Mouse (Mus musculus) monocyte, adult 2 months (primary cell): ENCODE results near the gene Lpcat1.
A peak's percentile ranks its signal among the peaks of the same experiment; 100 is the strongest.

ENCODE experiments used
- DNase-seq, 2 experiments: peaks; one replicate each; pipeline ENCODE4 v3.0.0; 2022; ENCODE audit warnings: low spot score in 2 of 2, low read depth in 1 of 2

Lpcat1 gene

DNA sequence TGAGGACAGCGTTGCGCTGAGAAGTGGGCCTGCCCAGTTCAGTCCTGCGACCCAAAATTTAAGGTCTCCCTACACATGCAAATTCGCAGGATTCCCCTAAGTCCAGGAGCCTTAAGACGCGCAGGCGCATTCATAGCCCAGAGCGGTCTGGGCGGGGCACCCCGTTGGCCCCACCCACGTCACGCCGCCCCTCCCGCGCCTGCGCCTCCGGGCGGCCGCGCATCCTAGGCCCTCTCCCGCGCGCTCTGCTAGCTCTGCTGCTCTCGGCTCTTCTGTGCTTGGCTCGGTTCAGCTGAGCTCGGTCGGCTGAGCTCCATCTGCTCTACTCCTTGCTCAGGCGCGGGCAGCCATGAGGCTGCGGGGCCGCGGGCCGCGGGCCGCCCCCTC, at the start of gene Lpcat1:
Gene Lpcat1, plus strand, starts transcription at position 164 of the 387 bp plus-strand sequence.
- DNase-seq = peak; percentile 29 to 74

DNA sequence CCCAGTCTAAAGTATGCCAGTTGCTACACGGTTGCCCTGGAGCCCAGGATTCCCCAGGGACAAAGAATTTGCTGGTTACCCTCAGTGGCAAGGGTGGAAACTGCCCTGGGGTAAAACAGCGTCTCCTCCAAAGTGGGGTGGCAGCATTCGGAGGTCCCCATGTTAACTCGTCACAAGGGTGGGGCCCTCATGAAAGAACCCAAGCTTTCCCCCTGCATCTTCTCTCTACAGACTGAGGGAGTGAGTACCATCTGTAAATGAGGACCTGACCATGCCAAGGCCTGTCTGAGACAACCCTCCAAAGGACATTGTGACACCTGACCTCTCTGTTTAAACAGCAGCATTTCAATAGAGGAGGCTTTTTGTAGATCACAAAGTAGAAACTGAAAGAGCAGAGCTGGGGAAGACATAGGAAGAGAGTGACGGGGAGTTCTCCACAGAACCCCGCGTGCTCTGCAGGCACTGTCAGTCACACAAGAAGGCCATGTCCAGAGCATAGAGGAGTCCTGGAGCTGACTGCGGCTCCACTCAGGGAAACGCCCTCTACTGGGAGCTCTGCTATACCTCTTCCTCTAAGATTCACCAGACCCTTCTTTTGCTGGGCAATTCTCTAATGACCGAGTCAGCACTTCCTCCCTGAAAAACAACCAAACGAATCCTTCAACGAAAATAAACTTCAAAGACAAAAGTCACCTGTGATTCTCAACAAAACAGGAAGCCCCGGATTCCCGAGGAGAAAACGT, 49.3 kb upstream of the Lpcat1 start:
- DNase-seq = no peak

DNA sequence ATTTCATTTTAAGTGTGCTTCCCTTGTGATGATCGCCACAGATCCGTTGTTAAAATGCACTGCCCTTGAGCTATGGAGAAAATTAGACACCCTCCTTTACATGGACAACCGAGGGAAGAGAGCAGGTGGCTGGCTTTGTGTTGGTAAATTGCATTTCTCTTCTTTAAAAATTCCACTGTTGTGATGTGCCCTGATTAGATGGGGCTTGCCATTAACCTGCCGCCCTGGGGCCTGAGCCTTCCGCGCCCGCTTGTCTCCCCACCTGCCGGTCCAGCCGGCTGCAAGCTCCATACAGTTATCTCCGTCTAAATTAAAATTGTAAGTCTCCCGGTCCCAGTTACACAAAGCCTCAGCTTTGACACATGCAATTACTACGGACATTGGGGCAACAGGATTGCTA, 48.7 kb upstream of the Lpcat1 start:
- no peak for DNase-seq

DNA sequence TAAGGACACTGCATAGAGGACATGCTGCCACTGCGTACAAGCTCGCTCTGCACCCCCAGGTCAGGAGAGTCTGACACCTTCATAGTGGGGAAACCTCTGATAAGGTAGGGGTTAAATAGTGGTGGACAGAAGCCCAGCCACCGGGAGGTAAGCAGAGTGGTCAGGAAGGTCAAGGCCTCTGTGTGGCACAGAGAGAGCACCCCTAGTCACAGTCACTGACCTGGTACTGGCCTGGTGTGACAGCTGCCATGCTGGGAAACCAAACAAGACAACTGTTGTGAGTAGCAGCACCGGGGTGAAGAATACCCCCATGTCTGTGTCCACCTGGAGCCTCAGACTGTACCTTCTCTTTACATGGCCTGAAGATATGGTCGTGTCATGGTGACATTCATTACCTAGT, 47.8 kb upstream of the Lpcat1 start:
- DNase-seq = no peak

DNA sequence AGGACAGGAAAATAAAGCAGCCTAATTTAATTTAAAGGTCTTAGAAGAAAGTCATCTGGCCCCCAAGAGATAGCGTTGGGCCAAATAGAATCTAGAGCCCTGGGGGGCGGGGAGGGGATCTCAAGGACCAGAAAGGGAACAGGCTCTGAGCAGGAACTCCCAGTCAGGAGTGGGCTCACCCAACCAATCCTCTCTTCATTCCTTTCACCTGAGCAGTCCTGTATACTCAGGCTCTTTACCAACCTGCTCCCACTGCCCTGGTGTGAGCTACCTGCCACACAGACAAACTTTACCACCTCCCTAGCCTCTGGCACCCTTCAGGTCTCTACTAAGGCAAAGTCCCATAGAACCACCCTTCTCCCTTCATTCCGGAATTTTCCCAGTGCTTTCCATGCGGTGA, 44.0 kb upstream of the Lpcat1 start:
- DNase-seq = no peak

DNA sequence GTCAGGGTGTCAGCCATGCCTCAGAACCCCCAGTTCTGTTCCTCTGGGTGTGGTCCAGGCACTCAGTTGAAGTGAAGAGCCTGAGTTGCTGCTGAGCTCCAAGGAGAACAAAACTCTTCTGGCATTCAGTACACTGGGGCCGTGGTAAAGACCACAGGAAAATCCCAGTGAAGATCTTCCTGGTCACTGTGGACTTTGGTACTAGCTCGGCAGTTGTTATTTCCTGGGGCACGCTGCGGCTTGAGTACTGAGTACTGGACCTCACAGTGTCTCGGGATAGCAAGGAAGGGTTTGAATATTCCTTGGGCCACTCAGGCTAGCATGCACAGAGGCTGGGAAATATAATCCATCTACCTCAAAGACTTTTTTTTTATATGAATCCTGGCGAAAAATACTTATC, 42.0 kb upstream of the Lpcat1 start:
- no peak for DNase-seq

DNA sequence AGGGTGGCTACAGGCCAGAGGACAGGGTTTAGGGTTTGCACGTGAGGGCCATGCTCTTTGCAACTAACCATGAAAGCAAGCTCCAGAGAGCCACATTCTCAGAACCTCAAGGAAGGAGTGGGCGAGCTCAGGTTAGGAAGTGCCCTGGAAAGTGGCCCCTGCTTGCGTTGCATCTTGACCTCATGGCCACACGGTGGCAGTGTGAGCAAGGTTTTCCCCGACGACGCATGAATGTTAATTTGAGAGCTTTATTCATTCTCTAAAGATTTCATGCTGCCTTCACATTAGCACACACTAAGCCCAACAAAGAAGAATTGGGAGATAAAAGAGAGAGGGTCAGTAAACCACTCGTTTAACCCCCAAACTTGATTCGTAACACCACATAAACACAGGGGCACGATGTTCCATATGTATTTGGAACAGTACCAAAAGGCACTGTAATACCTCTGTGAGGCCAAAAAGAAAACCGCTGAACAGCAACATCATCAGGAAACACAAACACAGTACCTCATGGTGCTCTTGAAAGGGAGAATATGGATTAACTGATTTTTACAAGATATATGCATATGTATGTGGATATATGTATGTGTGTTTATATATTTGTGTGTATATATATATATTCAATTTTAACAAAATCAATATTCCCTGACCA, 41.0 kb upstream of the Lpcat1 start:
- DNase-seq = peak; percentile 22 to 39

DNA sequence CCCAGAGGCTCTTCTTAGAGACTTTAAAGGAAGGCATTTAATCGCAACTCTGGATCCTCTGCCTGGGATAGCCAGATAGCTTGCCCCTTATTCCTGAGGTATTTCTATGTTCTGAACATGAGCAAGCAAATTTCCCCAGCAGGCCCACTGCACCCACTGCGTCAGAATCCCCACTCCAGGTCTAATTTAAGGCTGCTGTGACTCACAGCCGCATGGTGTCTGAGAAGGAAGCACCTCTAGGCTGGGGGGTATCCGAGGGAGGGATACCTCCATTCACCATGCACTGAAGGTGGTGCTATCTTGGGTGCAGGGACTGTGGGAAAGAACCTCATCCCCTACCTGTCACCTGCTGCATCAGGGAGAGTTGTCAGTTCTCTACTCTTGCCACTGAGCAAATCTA, 40.4 kb upstream of the Lpcat1 start:
- no peak for DNase-seq

DNA sequence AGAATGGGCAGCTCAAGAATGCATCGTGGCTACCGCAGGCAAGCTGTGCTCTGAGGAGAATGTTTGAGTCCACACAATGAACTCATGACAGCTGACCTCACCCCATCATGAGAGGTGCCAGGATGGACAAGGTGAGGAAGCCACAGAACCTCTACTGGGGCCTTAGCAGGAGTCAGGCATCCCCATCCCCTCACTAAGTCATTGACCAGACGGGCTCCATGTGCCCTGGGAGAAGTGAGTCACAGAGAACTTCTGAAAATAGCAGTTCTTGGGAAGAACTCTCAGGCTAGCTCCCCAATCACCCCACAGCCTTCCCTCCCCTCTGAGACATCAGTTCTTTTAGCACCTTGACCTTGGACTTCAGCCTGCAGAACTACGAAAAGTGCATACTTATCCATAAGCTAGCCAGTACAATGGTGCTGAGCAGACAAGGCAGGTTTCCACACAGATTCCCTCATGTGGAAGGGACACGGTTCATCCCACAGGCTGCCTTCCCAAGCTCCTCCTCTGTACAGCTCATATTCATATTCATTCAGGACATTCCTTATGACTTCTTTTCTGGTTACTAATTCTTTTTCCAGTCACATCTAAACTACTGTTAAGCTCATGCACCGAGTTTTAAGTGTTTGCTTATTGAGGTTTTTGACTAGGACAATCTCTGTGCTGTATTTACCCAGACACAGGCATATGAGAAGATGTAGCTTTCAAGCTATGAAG, 37.2 kb upstream of the Lpcat1 start:
- no peak for DNase-seq

DNA sequence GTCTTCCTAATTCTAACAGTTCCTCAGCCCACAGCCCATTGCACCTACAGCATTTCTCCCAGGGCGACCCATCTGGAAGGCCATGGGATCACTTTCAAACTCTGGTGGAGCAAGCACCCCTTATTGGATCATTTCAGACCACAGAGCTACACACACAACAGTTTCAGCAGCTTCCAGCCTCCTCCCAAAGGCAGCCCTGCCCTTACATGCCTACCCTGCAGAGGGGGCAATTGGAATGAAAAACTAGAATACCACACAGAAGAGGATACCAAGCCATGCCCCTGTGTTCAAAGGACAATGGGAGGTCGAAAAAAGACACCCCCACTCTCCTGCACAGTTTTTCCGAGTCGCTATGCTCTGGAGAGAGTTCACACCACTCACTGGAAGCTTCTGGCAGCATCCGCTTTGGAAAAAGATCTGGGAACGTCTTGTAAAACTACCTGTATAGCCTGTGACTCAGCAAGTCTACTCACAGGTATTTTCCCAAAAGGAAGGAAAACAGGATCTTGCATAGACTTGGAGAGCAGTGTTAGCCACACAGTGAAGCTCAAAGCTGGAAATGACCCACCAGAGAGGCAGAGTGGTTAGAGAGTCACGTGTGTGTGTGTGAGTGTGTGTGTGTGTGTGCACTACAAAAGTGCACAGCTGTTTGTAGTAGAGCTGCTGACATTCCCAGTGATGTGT, 34.4 kb upstream of the Lpcat1 start:
- DNase-seq = no peak

DNA sequence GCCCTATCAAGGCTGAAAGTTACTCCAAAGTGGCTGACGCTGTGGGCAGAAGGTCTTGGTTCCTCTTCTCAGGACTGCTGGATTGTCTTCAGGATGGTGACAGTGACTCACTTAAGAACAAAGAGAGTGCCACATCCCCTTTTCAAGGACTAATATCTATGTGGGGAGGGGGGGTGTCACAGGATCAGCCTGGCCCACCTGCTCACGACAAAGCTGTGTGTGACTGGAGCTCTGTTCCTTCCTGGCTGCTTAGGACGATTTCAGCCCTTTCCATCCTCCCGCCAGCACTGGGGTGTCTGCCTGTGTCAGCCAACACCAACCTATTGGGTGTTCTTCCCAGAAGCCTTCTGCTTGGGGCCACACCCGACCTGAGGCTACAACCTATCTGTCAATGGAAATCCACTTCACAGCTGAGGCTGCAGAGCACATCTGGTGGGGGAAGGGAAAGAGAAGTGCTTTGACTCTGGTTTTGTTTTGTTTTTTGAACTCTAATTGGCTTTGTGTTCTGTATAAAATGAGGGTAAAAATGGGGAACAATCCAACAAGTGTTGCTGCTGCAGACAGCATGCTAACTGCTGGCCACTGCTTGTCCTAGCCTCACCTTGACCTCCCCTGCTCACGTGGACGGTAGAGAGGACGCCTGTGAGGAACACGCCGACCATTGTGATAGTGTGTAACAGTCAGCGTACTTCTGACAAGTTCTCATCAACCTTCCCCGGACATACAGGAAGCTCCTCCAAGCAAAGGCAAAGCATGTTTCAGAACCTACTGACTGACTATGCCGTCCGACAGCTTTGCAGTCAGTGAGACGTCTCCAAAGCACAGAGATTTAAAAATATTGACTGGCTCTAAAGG, 33.1 kb upstream of the Lpcat1 start:
- DNase-seq = peak; percentile 56 to 57

DNA sequence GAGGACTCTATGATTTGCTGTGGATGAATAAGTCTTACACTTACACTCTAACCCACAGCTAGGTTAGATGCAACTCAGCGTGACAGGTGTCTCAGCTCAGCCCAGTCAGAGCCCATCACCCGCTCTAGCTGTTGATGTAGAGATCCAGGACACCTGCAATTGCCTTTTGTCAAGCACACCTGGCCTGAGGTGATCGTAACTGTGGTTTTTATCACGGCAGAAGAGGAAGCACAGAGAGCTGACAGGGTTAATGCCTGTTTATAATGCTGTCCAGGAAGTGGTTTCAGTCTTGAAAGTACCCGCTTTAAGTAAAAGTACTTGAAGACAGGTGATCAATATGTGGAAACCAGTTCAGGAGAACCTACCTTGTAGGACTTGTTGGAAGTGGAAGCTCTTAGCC, 32.3 kb upstream of the Lpcat1 start:
- DNase-seq = no peak

DNA sequence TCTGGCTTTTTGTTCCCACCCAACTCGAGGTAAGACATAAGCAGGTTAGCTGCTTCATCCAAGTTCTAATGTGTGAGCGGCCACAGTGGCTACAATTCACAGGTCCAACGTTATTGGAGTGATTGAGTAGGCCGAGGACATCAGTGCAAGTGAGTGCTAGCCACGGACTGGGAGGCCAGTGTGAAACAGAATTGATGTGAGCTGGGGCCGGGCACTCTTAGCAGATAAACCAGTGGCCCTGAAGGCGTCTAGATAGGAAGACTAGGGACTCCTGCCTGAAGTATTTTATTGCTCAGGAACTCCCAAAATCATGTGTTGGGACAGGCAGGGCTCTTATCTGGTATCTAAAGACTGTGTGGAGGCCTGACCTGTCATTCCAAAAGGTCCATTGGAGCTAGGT, 31.3 kb upstream of the Lpcat1 start:
- no peak for DNase-seq

DNA sequence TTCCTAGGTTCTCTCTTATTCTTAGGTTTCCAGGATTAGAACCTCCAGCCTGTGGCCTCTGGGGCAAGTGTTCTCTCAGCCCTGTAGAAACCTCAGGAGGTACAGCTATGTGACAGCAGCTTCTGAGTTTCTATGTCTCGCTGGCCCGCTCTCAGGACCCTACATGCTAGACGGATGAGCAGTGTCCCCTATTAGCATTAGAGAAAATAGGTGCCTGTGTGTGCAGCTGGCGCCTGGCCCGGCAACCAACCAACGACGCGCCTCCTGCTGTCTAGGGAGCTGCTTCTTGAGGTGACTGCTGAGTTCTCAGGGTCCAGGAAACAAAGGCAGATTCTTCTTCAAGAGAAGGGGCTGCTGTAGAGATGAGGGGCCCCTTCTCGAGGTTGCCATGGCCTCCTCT, 27.9 kb upstream of the Lpcat1 start:
- DNase-seq = no peak

DNA sequence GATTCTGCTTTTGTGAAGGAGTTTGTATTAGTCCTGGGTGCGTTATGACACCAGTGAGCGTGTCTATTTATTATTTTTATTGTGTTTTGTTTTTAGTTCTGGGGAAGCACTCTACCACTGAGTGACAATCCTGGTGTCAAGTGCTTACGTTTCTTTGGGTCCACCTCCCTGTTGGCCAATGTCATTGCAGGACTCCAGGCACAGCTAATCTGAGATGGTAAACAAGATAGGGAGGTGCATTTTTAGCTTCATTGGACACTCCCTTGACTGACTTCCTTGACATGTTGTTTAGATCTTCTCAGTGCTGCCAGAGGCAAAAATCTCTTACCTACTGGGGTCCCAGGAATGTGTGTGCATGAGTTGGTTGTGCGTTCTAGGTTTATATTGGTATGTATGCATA, 26.0 kb upstream of the Lpcat1 start:
- DNase-seq = no peak

DNA sequence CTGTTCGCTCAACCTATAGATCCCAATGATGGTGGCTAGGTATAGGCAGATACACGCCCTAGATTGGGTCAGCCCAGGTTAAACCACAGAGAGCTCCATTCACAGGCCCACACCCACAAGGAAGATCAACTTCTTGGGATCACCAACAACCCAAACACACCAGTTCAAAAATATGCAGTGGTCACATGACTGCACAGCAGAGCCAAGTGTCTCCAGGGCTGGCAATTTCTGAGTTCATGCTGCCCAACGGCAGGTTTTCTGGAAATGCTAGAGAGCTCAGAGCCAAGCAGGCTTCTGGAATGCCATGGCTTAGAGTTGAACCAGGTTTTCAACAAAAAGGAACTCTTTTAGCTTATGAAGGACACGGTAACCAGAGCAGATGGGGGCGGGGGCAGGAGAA, 25.3 kb upstream of the Lpcat1 start:
- DNase-seq = no peak

DNA sequence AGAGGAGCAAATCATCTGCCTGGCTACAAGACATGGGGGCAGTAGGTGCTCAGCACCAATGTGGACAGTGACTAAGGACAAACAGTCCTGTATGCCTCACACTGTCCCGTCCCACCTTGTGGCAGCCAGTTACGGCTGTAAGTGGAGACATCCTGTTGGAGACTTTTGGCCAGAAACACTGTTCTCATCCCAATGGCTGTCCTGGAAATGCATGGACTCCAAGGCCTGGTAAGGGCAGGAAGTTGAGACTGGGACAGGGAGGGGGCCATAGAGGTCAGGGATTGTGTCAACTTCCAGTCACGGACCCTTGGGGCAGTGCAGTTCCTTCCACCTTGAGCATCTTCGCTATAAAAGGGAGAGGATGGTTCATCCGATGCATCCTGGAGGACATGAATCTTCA, 24.6 kb upstream of the Lpcat1 start:
- no peak for DNase-seq

DNA sequence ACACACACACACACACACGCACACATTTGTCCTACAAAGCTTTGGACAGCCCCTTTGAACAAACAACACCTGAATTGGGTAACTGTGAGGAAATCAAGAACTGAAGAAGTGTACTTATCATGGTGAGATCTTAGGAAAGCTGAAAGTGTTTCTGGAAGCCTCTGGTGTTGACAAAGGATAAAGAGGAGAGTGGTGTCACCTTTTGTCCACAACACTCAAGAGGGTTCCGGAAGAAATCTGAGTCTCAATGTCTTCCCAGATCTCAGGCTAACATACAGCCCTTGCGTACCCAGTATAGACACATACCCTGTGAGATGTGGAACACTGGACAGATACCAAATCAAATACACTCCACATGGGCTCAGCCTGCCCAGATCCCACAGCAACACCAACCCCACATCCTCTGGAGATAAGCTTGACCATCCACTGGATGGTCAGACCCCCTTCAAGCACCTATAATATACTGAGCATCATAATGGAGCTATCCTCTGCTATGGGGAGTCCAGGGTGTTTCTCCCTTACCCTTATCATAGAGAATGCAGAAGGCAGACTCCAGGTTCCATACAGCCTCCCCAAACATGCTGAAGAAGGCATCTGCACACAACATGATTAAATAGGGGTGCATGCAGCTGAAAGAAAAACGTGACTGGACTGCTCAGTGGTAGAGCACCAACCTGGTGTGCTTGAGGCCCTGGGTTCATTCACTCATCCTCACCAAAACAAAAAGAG, 23.7 kb upstream of the Lpcat1 start:
- DNase-seq = no peak

DNA sequence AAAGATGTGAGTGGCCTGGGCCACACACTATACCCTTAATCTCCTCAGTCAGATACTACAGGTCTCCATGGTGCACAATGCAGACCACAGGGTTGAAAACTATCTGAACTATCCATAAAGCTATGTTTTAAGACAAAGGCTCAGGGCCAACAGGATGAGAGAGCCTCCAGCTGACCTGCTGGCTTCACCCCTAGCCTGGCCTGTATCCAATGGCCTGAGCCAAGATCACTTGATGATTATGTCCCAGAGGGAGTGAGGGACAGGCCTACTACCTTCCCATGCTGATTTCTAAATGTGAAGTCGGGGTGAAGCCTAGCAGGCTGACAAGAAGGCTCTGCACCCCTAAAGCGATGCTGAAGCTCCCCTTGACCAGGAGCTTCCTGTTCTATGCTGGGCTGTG, 21.9 kb upstream of the Lpcat1 start:
- no peak for DNase-seq

DNA sequence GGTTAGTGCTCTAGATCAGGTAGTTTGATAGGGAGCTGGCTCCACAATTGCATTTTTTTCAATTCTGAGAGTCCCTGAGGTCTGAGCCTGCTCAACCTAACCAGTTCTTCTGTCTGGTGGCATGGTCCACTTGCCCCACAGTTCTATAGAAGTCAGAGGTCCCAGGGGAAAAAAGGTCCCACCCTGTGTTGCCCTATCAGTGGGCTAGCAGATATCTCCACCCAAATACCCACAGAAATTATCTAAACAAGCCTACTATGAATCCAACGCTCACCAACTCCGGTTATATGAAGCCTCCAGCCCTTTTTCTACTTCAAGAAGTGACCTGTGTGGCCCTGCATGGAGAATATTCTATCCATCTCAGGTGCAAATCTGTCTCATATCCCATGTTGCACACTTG, 20.9 kb upstream of the Lpcat1 start:
- DNase-seq = no peak
